Mouse (Mus musculus) heart, postnatal 0 days (tissue): Measurements from ENCODE around the gene Fxyd3. TPM values are rescaled to one million over a fixed set of nuclear protein-coding genes. Genes with fewer than 3 reads are reported as not detected.

ENCODE experiments used
- ATAC-seq: fragments of 200-750 bp; cut with Nextera tagmentation; 2 replicates; pipeline ENCODE4 v1.8.0; 2017; ENCODE audit warnings: low read depth, moderate number of reproducible peaks, moderate library complexity; ENCODE audit not compliant: insufficient read depth
- DNase-seq: peaks from one replicate; pipeline ENCODE4 v3.0.0-alpha.2; 2016; ENCODE audit warnings: low spot score
- H3K27ac ChIP-seq: fragments of 300-500 bp; sonication (generic); 2 replicates; pipeline ENCODE4 v1.5.1; 2014; ENCODE audit warnings: low read depth, mild to moderate bottlenecking
- H3K27me3 ChIP-seq: fragments of 300-500 bp; sonication (generic); 2 replicates; pipeline ENCODE4 v1.6.1; 2014; ENCODE audit warnings: low read length, mixed read lengths; ENCODE audit not compliant: control insufficient read depth, insufficient read depth
- H3K36me3 ChIP-seq: fragments of 300-500 bp; sonication (generic); replicated peaks from 2 replicates; pipeline ENCODE4 v1.6.1; 2014; ENCODE audit warnings: low read length, mixed read lengths; ENCODE audit not compliant: control insufficient read depth, insufficient read depth
- H3K4me1 ChIP-seq: fragments of 300-500 bp; sonication (generic); 2 replicates; pipeline ENCODE4 v1.6.1; 2014; ENCODE audit warnings: antibody characterized with exemption; ENCODE audit not compliant: control insufficient read depth, insufficient read depth
- H3K4me2 ChIP-seq: fragments of 300-500 bp; sonication (generic); 2 replicates; pipeline ENCODE4 v1.6.1; 2014; ENCODE audit warnings: low read depth, mild to moderate bottlenecking, low read length, moderate library complexity
- H3K4me3 ChIP-seq: fragments of 300-500 bp; sonication (generic); 2 replicates; pipeline ENCODE4 v1.5.1; 2014; ENCODE audit warnings: low read depth, low read length
- H3K9ac ChIP-seq: fragments of 300-500 bp; sonication (generic); replicated peaks from 2 replicates; pipeline ENCODE4 v1.6.1; 2014; ENCODE audit warnings: low read depth, low read length, mixed read lengths
- H3K9me3 ChIP-seq: fragments of 300-500 bp; sonication (generic); replicated peaks from 2 replicates; pipeline ENCODE4 v1.6.1; 2016; ENCODE audit warnings: low read length; ENCODE audit not compliant: control insufficient read depth
- CTCF ChIP-seq: IDR thresholded peaks from 2 replicates; pipeline ENCODE4 v1.5.1; 2016; ENCODE audit warnings: antibody characterized with exemption, control low read depth, low read depth
- EP300 ChIP-seq: IDR thresholded peaks from 2 replicates; pipeline ENCODE4 v1.6.1; 2016; ENCODE audit warnings: antibody characterized with exemption, low read depth
- WGBS: fragments of 180-500 bp; shearing (Covaris S2); extraction: QIAGEN DNeasy Blood & Tissue Kit; methylation state at CpG from one replicate; pipeline ENCODE4 v1.1.7; 2014; 5-methylcytosine and 5-hydroxymethylcytosine counted together
- microRNA-seq: library from miRNA; unstranded; fragments of <30 nt; microRNA quantifications from one replicate; pipeline ENCODE4, GENCODE M21; 2016
- polyA plus RNA-seq: library from polyadenylated mRNA; unstranded; fragments of >200 nt; fragmentation: Nextera tagmentation; extraction: Ambion mirVana; gene quantifications from 2 replicates; pipeline ENCODE4 v1.2.1, GENCODE M21; 2015
- total RNA-seq: library from RNA; depleted of rRNA; stranded (reverse); fragments of >200 nt; gene quantifications from 2 replicates; pipeline ENCODE4 v1.2.3, GENCODE M21; 2014; ENCODE audit warnings: low replicate concordance; rRNA removed

Gene Fxyd3
- total and polyA plus RNA-seq, 2 experiments from 2014 or later, result 0.66 to 0.92 TPM

DNA sequence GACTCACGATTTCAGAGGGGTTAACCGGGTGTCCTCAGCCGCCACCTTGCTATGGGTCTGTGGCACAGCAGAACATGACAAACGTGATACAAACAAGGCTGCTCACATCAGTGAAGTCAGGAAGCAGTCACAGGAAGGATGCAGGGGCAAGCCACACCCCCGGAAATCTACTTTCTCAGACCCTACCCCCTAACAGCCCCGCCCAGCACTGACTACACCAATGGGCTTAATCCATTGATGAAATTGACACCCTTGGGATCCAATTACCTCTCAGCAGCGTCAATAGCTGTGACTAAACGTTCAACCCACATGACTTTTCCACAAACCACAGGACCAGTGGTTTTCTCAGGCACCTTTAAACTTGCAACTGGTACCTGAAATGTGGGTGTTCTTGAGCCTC is 47.9 kb downstream of the Fxyd3 start:
- 65% methylated on average over 8 of the region's 8 CpGs for WGBS
- H3K36me3 ChIP-seq, result no peaks in the 10 kb centered on the region
- no peak overlapping the region for H3K27ac ChIP-seq
- no peak overlapping the region for H3K4me3 ChIP-seq
- no peak overlapping the region for H3K4me2 ChIP-seq
- no peaks in the 10 kb centered on the region for H3K27me3 ChIP-seq
- H3K4me1 ChIP-seq, result no peaks in the 10 kb centered on the region
- ATAC-seq (no peak), DNase-seq (no peak)
- H3K9ac ChIP-seq, result no peak overlapping the region
- TF ChIP-seq CTCF, result no peak
- TF ChIP-seq EP300, result no peak
- H3K9me3 ChIP-seq, result no peaks in the 10 kb centered on the region

Small RNA genes lying within 50 kb of the gene (microRNA-seq; reads per million reads assigned to microRNA genes)
- not detected for gene Mir7050

Other genes with a start within 250 kb of the Fxyd3 start
- gene Ffar3, start 220.5 kb downstream of the Fxyd3 start, total RNA-seq, result not detected in 2 replicates
- gene Ffar3, start 220.5 kb downstream of the Fxyd3 start, polyA plus RNA-seq, result not detected in 2 replicates
- gene Ffar1, start 215.1 kb downstream of the Fxyd3 start, total RNA-seq, result not detected in 2 replicates
- gene Ffar1, start 215.1 kb downstream of the Fxyd3 start, polyA plus RNA-seq, result not detected in 2 replicates
- not detected in 2 replicates for gene Cd22, start 196.4 kb downstream of the Fxyd3 start, total RNA-seq
- gene Cd22, start 196.4 kb downstream of the Fxyd3 start, polyA plus RNA-seq, result 0.08 and 0.23 TPM in 2 replicates
- gene Mag, start 161.8 kb downstream of the Fxyd3 start, total RNA-seq, result 0.38 and 1.2 TPM in 2 replicates
- 0.07 and 0.10 TPM in 2 replicates for gene Mag, start 161.8 kb downstream of the Fxyd3 start, polyA plus RNA-seq
- gene Hamp2, start 152.0 kb downstream of the Fxyd3 start, total RNA-seq, result not detected in 2 replicates
- gene Hamp2, start 152.0 kb downstream of the Fxyd3 start, polyA plus RNA-seq, result 0.44 TPM in 1 of 2 replicates, not detected in the other
- 42.0 TPM in 1 of 2 replicates, not detected in the other for gene Hamp, start 132.7 kb downstream of the Fxyd3 start, total RNA-seq
- gene Hamp, start 132.7 kb downstream of the Fxyd3 start, polyA plus RNA-seq, result 1.7 and 4.0 TPM in 2 replicates
- gene Usf2, start 119.9 kb downstream of the Fxyd3 start, total RNA-seq, result 101 and 109 TPM in 2 replicates
- gene Usf2, start 119.9 kb downstream of the Fxyd3 start, polyA plus RNA-seq, result 16.5 and 16.7 TPM in 2 replicates
- 6.2 and 12.8 TPM in 2 replicates for gene Lsr, start 103.2 kb downstream of the Fxyd3 start, total RNA-seq
- 4.0 and 4.1 TPM in 2 replicates for gene Lsr, start 103.2 kb downstream of the Fxyd3 start, polyA plus RNA-seq
- gene Fam187b, start 102.9 kb downstream of the Fxyd3 start, total RNA-seq, result 0.77 TPM in 1 of 2 replicates, not detected in the other
- gene Fam187b, start 102.9 kb downstream of the Fxyd3 start, polyA plus RNA-seq, result 0.18 and 0.58 TPM in 2 replicates
- 54.3 and 69.7 TPM in 2 replicates for gene Fxyd5, start 34.2 kb downstream of the Fxyd3 start, total RNA-seq
- gene Fxyd5, start 34.2 kb downstream of the Fxyd3 start, polyA plus RNA-seq, result 41.5 and 46.4 TPM in 2 replicates
- gene Fxyd7, start 25.2 kb downstream of the Fxyd3 start, total RNA-seq, result 5.8 TPM in 1 of 2 replicates, not detected in the other
- 0.67 and 0.72 TPM in 2 replicates for gene Fxyd7, start 25.2 kb downstream of the Fxyd3 start, polyA plus RNA-seq
- gene Fxyd1, start 19.5 kb downstream of the Fxyd3 start, total RNA-seq, result 499 and 572 TPM in 2 replicates
- gene Fxyd1, start 19.5 kb downstream of the Fxyd3 start, polyA plus RNA-seq, result 1,579 and 1,586 TPM in 2 replicates
- 0.27 and 2.7 TPM in 2 replicates for gene Lgi4, start 17.4 kb downstream of the Fxyd3 start, total RNA-seq
- 0.08 and 0.19 TPM in 2 replicates for gene Lgi4, start 17.4 kb downstream of the Fxyd3 start, polyA plus RNA-seq
- 6.7 and 10.5 TPM in 2 replicates for gene Hpn, start 38.6 kb upstream of the Fxyd3 start, total RNA-seq
- 1.3 and 1.7 TPM in 2 replicates for gene Hpn, start 38.6 kb upstream of the Fxyd3 start, polyA plus RNA-seq
- gene Scn1b, start 50.3 kb upstream of the Fxyd3 start, total RNA-seq, result 4.7 and 28.3 TPM in 2 replicates
- 4.2 and 5.3 TPM in 2 replicates for gene Scn1b, start 50.3 kb upstream of the Fxyd3 start, polyA plus RNA-seq
- 53.9 and 57.2 TPM in 2 replicates for gene Gramd1a, start 79.2 kb upstream of the Fxyd3 start, total RNA-seq
- gene Gramd1a, start 79.2 kb upstream of the Fxyd3 start, polyA plus RNA-seq, result 25.9 and 27.0 TPM in 2 replicates
- not detected in 2 replicates for gene Scgb2b2, start 213.8 kb upstream of the Fxyd3 start, total RNA-seq
- gene Scgb2b2, start 213.8 kb upstream of the Fxyd3 start, polyA plus RNA-seq, result not detected in 2 replicates
- gene Scgb1b2, start 215.1 kb upstream of the Fxyd3 start, total RNA-seq, result not detected in 2 replicates
- gene Scgb1b2, start 215.1 kb upstream of the Fxyd3 start, polyA plus RNA-seq, result not detected in 2 replicates